Mouse (Mus musculus) limb, embryonic 10.5 days (tissue): ENCODE data around the gene Srek1ip1. TPM values are rescaled to one million over a fixed set of nuclear protein-coding genes. Genes with fewer than 3 reads are reported as not detected.

Experiments
- DNase-seq: peaks from one replicate; pipeline ENCODE4 v3.0.0-alpha.2; 2017; ENCODE audit warnings: low spot score
- H3K27ac ChIP-seq: fragments of 300-500 bp; sonication (generic); 2 replicates; pipeline ENCODE4 v1.5.1; 2016; ENCODE audit warnings: mild to moderate bottlenecking
- H3K27me3 ChIP-seq: fragments of 300-500 bp; sonication (generic); 2 replicates; pipeline ENCODE4 v1.6.1; 2016; ENCODE audit warnings: low read depth, mild to moderate bottlenecking; ENCODE audit not compliant: poor library complexity, severe bottlenecking
- H3K36me3 ChIP-seq: fragments of 300-500 bp; sonication (generic); 2 replicates; pipeline ENCODE4 v1.6.1; 2016; ENCODE audit warnings: mild to moderate bottlenecking, moderate library complexity
- H3K4me1 ChIP-seq: fragments of 300-500 bp; sonication (generic); 2 replicates; pipeline ENCODE4 v1.6.1; 2016
- H3K4me3 ChIP-seq: fragments of 300-500 bp; sonication (generic); 2 replicates; pipeline ENCODE4 v1.5.1; 2016; ENCODE audit warnings: mild to moderate bottlenecking, moderate library complexity
- H3K9me3 ChIP-seq: fragments of 300-500 bp; sonication (generic); replicated peaks from 2 replicates; pipeline ENCODE4 v1.6.1; 2016; ENCODE audit warnings: mild to moderate bottlenecking
- WGBS: fragments of 180-500 bp; shearing (Covaris S2); methylation state at CpG from one replicate; pipeline ENCODE4 v1.1.7; 2016; 5-methylcytosine and 5-hydroxymethylcytosine counted together
- polyA plus RNA-seq: library from polyadenylated mRNA; unstranded; fragments of >200 nt; fragmentation: Nextera tagmentation; extraction: Ambion mirVana; gene quantifications from 2 replicates; pipeline ENCODE4 v1.2.1, GENCODE M21; 2016

The Srek1ip1 gene
- polyA plus RNA-seq, 1 experiment from 2014 or later, result 17.4 TPM

- DNase-seq, result no peak
- Histone ChIP-seq H3K4me1 (peaks cover 9% of the 10 kb centered on the region), H3K27me3 (peaks cover 36% of the 10 kb centered on the region), H3K36me3 (no peaks in the 10 kb centered on the region), H3K9me3 (no peaks in the 10 kb centered on the region), H3K4me3 (no peak overlapping the region), H3K27ac (no peak overlapping the region)
- 92% methylated on average over 5 of the region's 5 CpGs for WGBS
Observed at GRCm38 (mm10) chr13:104866726-104867125, 74.4 kb downstream of the Srek1ip1 start.

- H3K9me3 ChIP-seq, result no peaks in the 10 kb centered on the region
- H3K36me3 ChIP-seq, result no peaks in the 10 kb centered on the region
- peaks cover 4% of the 10 kb centered on the region; the same call in 1 of the 2 replicates for H3K27me3 ChIP-seq
- no peaks in the 10 kb centered on the region for H3K4me1 ChIP-seq
- WGBS, result 94% methylated on average over 2 of the region's 2 CpGs
- no peak overlapping the region for H3K4me3 ChIP-seq
- H3K27ac ChIP-seq, result no peak overlapping the region
- DNase-seq, result no peak
Observed at GRCm38 (mm10) chr13:104869907-104870306, 77.6 kb downstream of the Srek1ip1 start.

- no peaks in the 10 kb centered on the region for H3K4me1 ChIP-seq
- H3K27ac ChIP-seq, result no peak overlapping the region
- no peaks in the 10 kb centered on the region for H3K9me3 ChIP-seq
- H3K36me3 ChIP-seq, result no peaks in the 10 kb centered on the region
- no peak overlapping the region for H3K4me3 ChIP-seq
- H3K27me3 ChIP-seq, result no peaks in the 10 kb centered on the region
- WGBS, result 80% methylated on average over 4 of the region's 4 CpGs
- DNase-seq, result no peak
Observed at GRCm38 (mm10) chr13:104878508-104878907, 86.2 kb downstream of the Srek1ip1 start.

- H3K9me3 ChIP-seq, result no peaks in the 10 kb centered on the region
- H3K27me3 ChIP-seq, result no peaks in the 10 kb centered on the region
- no peak for DNase-seq
- 29% methylated on average over 13 of the region's 16 CpGs for WGBS
- no peaks in the 10 kb centered on the region for H3K36me3 ChIP-seq
- H3K27ac ChIP-seq, result no peak overlapping the region
- H3K4me3 ChIP-seq, result no peak overlapping the region
- H3K4me1 ChIP-seq, result no peaks in the 10 kb centered on the region
Observed at GRCm38 (mm10) chr13:104883566-104884249, 91.4 kb downstream of the Srek1ip1 start.

- DNase-seq, result no peak
- H3K36me3 ChIP-seq, result no peaks in the 10 kb centered on the region
- H3K27me3 ChIP-seq, result no peaks in the 10 kb centered on the region
- H3K4me1 ChIP-seq, result no peaks in the 10 kb centered on the region
- 72% methylated on average over 8 of the region's 8 CpGs for WGBS
- no peak overlapping the region for H3K27ac ChIP-seq
- H3K9me3 ChIP-seq, result no peaks in the 10 kb centered on the region
- no peak overlapping the region for H3K4me3 ChIP-seq
Observed at GRCm38 (mm10) chr13:104886308-104887032, 94.2 kb downstream of the Srek1ip1 start.

Other genes starting within 250 kb of the Srek1ip1 start
- gene Cwc27, start 24.7 kb downstream of the Srek1ip1 start, polyA plus RNA-seq, result 31.0 and 33.3 TPM in 2 replicates
- gene Shisal2b, start 71.4 kb downstream of the Srek1ip1 start, polyA plus RNA-seq, result 0.10 and 0.11 TPM in 2 replicates